ENCODE assay signal across 17 mouse cellular contexts in genomic region chr6:52507946-52508345, GRCm38 (mm10).
"Had no signal": no experiment of that assay in that cellular context is flagged by ENCODE, and none has a peak within 500 bp of the region (broad histone marks: within the 10 kb centered on the region; RNA-seq: fewer than 3 reads in every experiment).

No protein-coding gene starts in this region.

- H3K27me3 ChIP-seq: liver, embryonic 13.5 days; liver, embryonic 15.5 days; midbrain, embryonic 13.5 days; midbrain, embryonic 15.5 days; neural tube, embryonic 12.5 days; stomach, embryonic 15.5 days had no signal

- H3K4me2 ChIP-seq: liver, embryonic 13.5 days; liver, embryonic 15.5 days; lung, embryonic 14.5 days; midbrain, embryonic 11.5 days; midbrain, embryonic 13.5 days; midbrain, embryonic 15.5 days; neural tube, embryonic 12.5 days; stomach, embryonic 15.5 days had no signal

- H3K9ac ChIP-seq: liver, embryonic 13.5 days; liver, embryonic 15.5 days; liver, postnatal 0 days; lung, embryonic 14.5 days; midbrain, embryonic 13.5 days; midbrain, embryonic 15.5 days; neural tube, embryonic 12.5 days; stomach, embryonic 15.5 days had no signal

- H3K27ac ChIP-seq: liver, embryonic 13.5 days; liver, embryonic 15.5 days; macrophage; midbrain, embryonic 13.5 days; midbrain, embryonic 15.5 days; neural tube, embryonic 12.5 days; stomach, embryonic 15.5 days; stomach, postnatal 0 days had no signal

- H3K4me1 ChIP-seq: liver, embryonic 13.5 days; liver, embryonic 15.5 days; midbrain, embryonic 15.5 days; neural tube, embryonic 12.5 days; stomach, embryonic 15.5 days had no signal

- H3K9me3 ChIP-seq: liver, embryonic 13.5 days; liver, embryonic 15.5 days; midbrain, embryonic 13.5 days; midbrain, embryonic 15.5 days; neural tube, embryonic 12.5 days; stomach, embryonic 15.5 days had no signal

- DNase-seq: liver, embryonic 13.5 days; liver, postnatal 0 days; lung, postnatal 14 days; right cerebral cortex, postnatal 14 days; thymus, adult 2 months; thymus, postnatal 25 days; thymus, postnatal 4 days had no signal

- ATAC-seq: liver, postnatal 0 days; midbrain, embryonic 13.5 days; midbrain, embryonic 15.5 days had no signal

- H3K4me3 ChIP-seq: liver, embryonic 13.5 days; liver, embryonic 15.5 days; megakaryocyte, embryonic 14.5 days; midbrain, embryonic 13.5 days; midbrain, embryonic 15.5 days; neural tube, embryonic 12.5 days; stomach, embryonic 15.5 days had no signal

- H3K36me3 ChIP-seq: liver, embryonic 13.5 days; liver, embryonic 15.5 days; midbrain, embryonic 13.5 days; midbrain, embryonic 15.5 days; neural tube, embryonic 12.5 days; stomach, embryonic 15.5 days had no signal
